Mouse (Mus musculus) stomach, postnatal 0 days (tissue): ENCODE results near the gene Cdc42ep5.

Source experiments
- CTCF ChIP-seq: IDR thresholded peaks from 2 replicates; pipeline ENCODE4 v1.5.1; 2016; ENCODE audit warnings: antibody characterized with exemption, low read depth, mild to moderate bottlenecking, moderate library complexity
- EP300 ChIP-seq: optimal IDR thresholded peaks from 2 replicates; pipeline ENCODE3; 2016; ENCODE audit warnings: antibody characterized with exemption

GRCm38 (mm10) chr7:4151241-4151640, 13.4 kb downstream of the Cdc42ep5 start:
- TF ChIP-seq CTCF (no peak), EP300 (no peak)
